Mouse (Mus musculus): Measurements from ENCODE around the gene Dazl.

Gene Dazl

DNA sequence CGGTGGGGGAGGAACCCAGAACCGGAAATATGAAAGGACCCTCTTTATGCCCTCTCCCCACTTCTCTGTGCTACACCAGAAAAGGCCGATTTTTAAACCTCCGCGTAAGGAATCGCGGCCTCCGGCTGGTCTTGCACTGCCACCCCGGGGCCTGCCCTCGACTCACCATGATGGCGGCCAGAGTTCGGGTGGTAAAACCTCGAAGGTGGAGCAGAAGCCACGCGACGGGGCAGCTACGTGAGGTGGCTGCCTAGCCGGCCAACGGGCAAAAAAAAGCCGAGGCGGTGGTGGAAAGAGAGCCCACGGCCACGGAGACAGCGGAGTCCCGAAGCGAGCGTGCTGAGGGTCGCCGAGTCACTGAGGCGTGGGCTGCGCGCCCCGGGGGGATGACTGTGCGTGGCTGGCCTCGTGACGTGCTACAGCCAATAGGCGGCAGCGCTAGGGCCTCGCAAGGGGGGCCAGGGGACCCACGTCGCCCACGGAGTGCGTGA lies at the start of gene Dazl:
TSS of gene Dazl (minus strand) at position 396 of the 491 bp plus-strand sequence.
- no peak for DNase-seq

DNA sequence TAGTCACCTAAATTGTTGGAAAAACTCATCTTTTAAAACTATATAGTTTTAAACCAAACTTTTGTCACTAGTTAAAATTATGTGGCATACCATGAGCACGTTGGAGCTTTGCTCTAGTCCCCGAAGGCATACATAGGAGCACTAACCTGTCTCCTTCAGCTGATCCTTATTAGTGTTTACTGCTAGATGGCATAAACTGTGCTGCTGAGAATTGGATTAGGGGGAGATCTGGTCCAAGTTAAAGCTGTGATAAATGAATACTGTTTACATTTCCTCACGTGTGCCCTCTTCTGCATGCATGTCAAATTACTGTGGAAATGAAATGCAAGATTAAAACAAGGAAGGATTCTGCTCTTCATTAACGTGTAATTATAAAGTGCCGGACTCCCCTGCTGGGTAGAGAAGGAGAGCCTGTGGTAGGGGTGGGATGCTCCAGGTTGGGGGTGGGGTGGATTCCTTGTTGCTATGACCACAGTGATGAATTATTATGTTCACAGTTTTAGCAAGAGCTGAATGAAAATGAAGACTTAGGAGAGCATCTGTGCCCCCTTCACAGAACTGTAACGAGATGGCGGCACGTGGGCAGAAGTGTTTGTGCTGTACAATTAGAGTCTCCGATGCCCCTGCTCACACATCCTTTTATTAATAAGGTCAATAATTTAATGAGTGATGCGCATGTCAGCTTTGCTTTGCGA lies 48.6 kb upstream of the Dazl start:
- DNase-seq, result peak; percentile 25

DNA sequence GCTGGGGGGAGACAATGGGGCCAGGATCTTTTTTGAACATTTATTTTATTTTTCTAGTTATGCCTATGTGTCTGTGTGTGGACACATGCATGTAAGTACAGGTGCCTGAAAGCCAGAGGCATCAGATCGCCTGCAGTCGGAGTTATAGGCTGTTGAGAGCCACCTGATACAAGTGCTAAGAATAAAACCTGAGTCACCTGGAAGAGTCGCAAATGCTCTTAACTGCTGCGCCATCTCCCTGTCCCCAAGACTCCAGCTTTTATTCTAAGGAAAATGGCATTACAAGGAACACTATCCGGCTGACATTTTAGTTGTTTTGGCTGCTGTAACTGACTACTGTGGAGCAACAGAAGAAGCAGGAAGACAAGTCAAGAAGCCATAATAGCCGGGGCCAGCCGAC lies 45.5 kb upstream of the Dazl start:
- DNase-seq, result no peak

DNA sequence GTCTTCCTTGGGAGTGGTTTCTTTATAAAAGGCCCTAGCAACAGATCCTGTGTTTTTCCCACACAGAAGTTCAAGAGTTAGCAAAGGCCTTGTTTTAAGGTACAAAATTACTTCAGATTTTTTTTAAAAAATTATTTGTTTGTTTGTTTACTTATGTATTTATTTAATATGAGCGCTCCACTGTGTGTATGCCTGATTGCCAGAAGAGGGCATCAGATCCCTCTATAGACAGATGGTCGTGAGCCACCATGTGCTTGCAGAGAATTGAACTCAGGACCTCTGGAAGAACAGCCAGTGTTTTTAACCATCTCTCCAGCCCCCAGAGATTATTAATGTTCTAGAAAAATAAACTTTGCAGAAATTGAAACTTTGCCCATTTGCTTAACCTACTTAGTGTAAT lies 42.3 kb upstream of the Dazl start:
- no peak for DNase-seq

DNA sequence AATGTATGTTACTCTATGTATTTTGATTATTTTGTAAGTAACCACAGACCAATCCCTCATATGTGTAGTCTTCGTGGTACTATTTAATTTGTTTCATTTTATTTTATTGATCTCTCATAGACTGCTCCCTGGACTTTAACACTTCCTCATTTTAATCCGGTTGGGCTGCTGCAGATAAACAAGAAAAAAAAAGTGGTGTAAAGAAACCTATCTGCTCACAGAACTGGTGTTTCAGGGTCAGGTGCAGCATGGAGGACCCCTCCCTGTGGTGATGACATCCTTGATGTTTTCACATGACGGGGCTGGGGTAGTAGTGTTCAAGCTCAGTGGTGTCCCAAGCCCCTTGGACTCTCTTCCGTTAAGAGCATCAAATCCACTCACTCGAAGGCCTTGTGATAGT lies 41.3 kb upstream of the Dazl start:
- DNase-seq, result no peak

DNA sequence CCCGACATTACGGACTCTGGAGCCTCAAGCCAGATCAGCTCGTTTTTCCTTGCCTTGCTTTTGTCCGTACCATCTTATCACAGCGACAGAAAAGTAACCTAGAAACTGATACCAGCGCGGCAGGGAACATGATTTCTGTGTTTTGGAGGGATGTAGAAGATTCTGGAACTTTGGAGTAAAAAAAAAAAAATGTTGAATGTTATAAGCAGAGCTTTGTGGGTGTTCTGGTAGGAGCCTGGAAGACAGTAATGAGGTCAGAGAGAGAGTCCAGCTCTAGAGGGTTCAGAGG lies 38.5 kb upstream of the Dazl start:
- DNase-seq, result no peak

DNA sequence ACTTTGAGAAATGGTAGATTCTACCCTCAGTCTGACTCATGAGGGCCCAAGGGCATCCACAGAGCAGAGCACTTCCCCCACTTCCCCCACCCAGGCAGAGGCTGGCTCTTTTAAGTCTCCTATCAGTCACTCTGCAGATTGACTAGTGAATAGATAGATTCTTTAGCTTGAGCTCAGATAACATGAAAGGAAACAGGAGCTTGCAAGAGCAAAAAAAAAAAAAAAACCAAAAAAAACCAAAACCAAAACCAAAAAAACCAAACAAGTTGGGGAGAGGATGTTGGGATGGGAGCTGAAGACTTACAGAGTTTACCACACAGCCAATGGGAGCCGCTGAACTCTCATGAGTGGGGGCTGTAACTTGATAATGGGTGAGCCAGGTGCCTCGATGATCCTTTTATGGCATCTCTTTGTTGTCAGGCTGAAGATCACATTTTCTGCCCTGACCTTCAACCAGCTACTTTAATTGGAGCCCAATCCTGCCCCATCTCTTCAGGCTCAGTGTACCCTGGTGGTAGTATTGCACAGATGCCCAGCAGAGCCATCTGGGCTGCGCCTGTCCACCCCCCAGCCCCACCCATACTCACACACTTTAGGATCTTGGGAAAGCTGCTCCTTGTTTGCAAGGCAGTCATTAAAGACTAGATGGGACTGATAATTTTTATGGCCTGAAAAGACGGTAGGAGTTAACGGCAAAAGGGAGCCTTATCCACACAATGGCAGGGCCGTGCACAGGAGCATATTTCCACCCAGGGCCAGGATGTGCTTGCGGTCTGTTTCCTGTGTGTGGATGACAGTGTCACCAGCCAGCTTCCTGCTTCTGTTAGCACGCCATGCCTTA lies 38.0 kb upstream of the Dazl start:
- no peak for DNase-seq

DNA sequence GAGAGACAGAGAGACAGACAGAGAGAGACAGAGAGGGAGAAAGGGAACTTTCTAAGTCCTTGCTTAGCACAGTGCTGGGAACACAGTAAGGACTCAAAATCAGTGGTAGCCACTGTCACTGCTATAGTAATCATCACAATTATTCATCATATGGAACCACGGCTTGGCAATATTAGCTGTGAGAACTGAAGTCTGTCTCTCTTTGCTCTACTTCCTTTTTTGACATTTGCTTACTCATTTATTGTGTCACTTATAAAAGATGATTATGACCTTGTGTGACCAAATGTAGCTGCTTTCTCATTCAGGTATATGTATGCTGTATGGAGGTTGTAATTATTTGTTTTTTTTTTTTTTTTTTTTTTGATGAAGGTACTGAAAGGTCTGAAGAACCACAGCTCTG lies 36.8 kb upstream of the Dazl start:
- no peak for DNase-seq

DNA sequence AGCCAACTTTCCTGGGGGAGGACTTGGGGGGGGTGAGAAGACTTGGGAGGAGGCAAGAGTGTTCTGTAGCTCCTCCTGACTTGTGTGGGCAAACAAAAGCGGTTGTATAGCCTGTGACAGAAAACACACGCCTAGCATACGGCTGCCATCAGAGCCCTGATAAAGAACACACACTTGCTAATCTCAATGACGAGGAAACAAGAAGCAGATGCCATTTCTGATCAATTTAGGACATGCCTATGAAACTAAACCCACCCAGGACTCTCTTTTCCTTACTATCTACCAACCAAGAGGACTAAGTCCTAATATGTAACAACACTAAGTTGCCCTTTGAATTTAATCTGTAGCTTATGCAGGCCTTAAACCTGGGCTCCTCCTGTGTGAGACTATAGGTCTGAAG lies 31.2 kb upstream of the Dazl start:
- DNase-seq, result no peak

DNA sequence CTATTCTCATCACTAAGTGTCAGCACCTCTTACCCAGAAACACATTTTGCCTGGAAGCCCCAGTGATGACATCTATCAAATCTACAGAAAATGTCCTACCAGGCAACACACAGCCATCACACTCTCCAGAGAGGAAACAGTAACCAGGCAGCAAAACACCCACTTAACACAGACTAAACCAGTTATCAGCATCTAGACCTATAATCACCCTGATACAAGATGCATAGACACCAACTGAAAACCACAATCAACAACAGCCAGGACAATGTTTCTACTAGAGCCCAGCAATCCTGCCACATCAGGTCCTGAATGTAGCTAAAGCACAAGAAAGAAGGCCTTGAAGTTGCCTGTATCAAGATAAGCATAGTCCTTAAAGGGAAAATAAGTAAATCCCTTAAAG lies 25.4 kb upstream of the Dazl start:
- no peak for DNase-seq

DNA sequence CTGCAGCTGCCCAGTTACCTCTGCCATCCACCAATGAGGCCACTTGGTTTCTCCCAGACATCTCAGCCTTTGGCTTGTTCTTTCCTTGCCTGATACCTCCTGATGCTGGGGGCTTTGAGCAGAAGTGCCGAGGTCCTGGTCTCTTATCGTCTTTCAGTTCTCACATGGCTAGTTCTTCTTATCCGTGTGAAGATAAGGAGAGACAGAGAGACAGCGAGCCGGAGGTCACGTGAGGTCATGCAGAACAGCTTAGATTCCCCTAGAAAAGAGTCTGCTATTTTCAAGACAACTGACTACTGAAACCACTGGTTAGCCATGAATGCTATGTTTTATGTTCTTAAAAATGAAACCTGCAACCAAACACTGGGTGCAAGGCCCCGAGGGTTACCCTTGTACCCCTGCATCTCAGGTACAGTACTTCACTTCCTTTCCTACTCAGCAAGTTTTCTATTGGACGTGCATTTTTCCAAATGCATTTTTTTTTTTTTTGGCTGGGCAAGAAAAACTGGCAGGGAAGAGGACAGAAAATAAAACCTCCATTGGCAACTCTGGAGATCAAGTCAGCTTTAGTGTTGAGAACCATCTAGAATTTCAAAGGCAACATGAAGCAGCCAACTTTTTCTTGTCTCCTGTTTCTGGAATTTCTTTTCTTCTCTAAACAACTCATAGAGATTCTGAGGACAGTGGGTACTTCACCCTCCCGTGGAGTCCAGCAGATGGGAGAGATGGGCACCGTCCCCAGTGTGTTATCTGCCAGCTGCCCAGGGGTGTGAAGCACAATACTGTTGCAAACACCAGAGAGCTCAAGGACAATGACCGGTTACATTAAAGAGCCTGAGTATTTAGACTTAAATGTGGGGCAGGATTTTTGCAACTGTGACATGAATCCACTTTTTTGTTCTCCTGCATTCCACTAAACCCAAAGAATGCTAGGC lies 23.0 kb upstream of the Dazl start:
- DNase-seq, result no peak

DNA sequence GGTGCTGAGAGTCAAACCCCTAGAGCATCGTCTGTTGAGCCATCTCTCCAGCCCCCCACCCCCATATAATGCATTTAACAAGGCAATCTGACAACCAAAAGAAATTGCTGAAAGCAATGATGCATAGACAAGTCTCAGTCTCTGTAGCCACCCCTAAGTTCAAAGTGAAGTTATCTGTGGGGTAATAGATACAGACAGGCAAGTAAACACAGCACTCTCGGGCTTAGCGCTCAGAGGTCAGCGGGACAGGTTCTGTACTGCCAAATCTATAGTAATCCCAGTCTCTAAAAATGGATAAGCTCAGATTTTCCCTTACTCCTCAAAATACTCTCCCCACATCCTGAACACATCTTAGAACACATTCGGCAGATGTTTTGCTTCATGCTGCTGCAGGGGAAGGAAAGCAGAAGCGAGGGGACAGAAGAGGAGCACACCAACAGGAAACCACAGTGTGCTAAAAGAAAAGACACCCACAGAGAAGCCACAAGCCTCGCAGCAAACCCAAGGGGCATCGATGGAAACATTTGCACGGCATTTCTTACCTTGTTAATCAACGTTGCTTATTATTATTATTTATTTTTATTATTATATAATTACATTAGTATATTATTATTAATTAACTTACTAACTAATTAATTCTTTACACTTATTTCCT lies 16.8 kb upstream of the Dazl start:
- no peak for DNase-seq

DNA sequence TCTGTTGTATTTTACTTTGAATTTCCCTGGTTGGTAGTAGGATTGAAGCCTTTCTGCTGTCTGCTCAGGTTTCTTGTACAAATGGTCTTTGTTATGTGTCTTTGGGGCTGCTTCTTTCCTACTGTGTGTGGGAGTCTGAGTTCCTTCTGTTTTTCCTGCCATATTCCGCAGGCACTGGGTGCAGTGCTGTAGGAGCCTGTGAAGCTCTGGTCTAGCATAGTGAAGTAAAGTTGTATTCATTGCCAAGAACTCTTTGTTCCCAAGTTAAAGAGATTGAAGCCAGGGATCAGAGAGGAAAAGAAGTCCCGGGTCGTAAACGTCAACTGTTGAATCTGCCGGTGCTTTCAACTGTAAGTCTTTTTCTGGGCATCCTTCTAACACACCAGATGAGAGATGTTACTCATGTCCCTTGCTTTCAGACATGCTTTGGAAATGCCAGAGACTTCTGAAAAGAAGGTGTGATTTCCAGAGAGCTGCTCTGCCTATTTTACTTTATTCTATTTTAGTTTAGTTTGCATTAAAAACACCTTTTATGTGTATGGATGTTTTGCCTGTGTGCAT lies 16.2 kb upstream of the Dazl start:
- no peak for DNase-seq

DNA sequence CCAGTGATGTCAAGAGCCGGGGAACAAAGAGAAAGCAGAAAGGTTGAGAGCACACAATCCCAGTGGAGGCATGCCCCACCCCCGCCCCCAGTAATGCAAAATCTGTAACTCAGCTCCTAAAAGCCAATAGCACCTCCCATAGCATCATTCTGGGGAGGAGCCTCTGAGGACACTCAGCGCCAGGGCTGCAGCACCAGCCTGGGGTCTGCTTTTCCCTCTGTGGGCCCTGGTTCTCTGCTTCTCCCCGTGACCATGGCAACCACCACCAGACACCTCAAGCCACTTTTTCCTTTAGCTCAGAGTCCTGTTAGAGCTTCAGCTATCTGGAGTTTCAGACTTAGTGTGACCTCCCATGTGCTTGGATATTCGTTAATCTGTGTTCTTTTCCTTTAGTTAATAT lies 15.4 kb upstream of the Dazl start:
- DNase-seq, result no peak

DNA sequence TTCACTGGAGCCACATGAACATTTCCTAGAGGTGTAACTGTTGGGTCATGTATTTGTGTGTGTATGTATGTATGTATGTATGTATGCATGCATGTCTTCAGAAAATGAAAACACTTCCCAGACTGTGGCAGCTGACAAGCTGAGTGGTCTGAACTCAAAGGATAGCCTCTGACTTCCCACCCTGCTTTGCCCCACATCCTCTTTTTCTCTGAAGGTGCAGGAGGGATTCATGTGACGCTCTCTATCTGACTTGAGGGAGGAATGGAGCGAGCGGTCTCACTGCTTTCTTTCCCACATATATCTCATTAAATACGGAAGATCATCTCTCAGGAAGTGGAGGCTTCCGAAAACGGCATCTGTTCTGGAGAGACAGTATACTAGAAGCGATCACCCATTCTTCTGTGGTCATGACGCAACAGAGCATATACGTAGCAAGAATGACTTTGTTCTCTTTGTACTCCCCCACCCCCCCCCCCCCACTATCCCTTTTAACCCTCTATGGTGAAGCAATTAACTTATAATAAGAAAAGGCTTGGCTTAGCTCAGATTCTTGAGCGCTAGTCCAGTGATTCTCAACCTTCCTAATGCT lies 14.7 kb upstream of the Dazl start:
- no peak for DNase-seq

DNA sequence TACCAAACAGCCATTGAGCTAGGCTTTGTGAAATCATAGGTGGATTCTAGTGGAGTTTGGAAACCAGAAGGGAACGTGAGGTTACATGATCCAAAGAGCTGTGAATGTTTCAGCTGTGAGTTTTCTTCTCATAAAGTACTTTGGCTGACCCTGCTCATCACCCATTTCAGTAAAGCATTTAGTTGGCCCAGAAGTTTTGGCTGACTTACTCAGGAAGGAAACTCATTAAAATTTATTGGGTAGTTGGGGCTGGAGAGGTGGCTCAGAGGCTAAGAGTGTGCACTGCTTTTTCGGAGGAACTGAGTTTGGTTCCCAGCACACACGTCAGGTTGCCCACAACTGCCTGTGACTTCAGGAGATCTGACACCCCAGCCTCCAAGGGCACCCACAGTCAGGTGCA lies 9.4 kb upstream of the Dazl start:
- no peak for DNase-seq

DNA sequence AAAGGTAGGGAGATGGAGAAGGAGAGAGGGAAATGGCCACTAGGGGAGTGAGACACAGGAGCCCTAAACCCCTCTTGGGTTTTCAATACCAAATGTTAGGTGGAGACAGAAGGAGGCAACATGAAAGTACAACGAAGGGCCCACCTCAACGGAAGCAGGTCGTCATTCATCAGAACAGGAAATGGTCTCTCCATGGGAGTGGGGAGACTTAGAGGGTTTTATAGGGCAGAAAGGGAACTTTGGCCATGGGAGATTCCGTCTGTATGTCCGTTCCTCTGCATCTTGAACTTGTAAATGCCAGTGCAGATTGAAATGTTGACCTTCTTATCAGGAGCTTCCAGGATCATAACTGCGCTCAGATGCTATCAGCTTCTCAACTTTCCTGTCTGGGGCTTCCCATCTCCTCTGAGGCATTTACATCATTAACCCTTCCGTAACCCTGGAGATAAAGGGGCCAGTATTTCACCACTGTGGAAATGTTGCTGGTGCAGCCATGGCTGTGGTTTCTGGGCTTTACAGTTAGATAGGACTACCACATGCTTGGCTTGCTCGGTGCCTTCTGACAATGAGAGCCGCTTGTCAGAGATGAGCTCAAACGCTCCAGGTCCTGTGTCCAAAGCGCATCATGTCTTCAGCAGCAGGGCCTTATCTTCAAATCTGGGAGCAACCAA lies 6.9 kb upstream of the Dazl start:
- no peak for DNase-seq

DNA sequence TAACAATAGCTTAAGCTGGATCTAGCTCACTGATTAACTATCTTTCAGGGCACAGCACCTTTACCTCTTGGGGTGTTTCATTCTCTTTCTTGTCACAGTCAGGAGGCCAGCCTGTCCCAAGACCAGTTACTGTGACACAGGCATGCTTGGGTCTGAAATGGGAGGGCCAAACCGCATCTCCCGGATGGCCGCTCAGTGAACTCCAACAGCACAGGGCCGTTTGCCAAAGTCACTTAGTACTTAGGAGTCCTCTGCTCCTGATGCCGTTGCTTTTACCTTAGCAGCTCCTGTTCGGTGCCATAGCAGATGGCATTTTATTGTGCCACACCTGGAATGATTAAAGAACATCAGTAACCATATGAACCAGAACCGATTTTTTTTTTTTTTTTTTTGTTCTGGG lies 5.4 kb upstream of the Dazl start:
- no peak for DNase-seq

DNA sequence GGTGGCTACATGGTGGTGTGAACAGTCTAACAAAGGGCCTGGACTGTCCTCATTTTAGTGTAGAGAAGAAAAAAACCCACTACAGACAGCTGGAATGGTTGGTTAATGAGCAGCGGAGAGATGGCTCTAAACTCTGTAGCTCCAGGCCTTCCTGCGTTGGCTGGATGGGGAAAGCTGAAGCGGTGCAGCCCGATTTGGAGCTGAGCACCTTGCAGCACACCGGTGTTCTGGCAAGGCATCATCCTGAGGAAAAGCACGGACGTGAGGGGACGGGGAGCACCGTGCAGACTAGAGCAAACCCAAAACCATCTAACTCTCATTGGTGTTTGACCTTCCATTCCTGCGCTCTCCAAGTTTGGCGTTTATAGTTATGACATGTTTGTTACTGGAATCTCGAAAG lies 1.3 kb upstream of the Dazl start:
- DNase-seq, result no peak

DNA sequence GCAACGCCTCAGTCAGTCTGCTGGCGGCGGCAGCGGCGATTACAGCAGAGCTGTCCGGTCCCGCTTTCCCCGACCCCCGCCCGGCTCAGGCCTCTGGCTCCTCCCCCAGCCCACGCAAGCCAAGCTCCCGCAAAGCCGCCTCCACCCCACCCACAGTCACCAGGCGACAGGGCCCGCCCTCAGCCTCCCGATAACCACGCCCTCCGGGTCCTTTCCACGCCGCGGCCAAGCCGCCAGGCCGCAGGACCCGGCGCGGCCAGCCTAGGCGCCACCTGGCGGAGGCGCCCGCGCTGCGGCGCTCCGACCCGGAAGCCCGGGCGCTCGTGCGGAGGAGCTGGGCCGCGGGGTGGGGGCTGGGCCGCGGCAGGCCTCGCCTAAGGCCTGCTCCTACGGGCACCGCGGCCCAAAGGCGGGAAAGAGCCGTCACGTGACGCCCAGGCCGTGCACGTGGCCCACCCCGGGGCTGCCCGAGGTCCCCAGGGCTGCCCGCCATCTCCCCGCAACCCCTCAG lies 720 bp downstream of the Dazl start:
- DNase-seq, result peak; percentile 78

DNA sequence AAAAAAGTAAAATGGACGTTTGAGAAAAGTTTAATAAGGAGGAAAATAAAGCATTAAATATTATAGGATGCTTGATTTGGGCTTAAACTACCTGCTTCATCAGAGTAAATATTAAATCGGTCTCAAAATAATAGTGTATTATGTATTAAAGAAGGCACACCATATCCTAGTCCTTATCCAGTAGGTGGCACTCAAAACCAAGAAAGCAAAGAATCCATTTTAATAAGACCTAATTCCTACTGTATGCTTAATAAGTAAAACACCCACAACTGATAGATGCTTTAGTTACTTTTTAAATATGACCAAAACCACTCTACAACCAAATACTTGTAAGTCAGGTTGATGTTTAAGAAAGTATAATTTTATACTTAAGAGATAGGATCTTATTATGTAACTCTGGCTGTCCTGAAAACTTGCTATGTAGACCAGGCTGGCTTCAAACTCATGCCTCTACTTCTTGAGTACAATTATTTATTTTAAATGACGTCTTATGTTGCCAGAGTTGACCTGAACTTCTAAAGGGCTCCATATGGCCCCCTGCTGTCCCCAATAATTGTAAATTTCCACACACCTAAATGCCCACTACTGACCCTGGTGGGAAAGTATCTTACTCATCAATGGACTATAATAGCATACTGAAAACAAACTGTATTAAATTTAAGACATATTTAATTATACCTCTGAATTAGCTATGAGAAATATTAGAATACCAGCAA lies 1.8 kb downstream of the Dazl start:
- DNase-seq, result no peak
